Mouse (Mus musculus): ENCODE measurements around the gene Slc24a1. TPM values are rescaled to one million over a fixed set of nuclear protein-coding genes. Genes with fewer than 3 reads are reported as not detected.

Gene Slc24a1
- total RNA-seq, 2 experiments from 2014 or later: 0.12 to 0.16 TPM

Small RNA genes lying within 50 kb of the gene (microRNA-seq; reads per million reads assigned to microRNA genes)
- 0 reads per million in 2 experiments for gene Gm25640

Other genes starting within 250 kb of the Slc24a1 start
- 100 to 1,000 TPM; 241 to 253 TPM for gene Rab11a, start 213.8 kb downstream of the Slc24a1 start, total RNA-seq (2021)
- gene Dennd4a, start 140.3 kb downstream of the Slc24a1 start, total RNA-seq (2021): 10 to 100 TPM; 37.2 to 43.1 TPM
- gene Ints14, start 9.3 kb upstream of the Slc24a1 start, total RNA-seq (2021): 10 to 100 TPM; 21.6 to 23.2 TPM
- 100 to 1,000 TPM; 162 to 176 TPM for gene Hacd3, start 70.1 kb upstream of the Slc24a1 start, total RNA-seq (2021)
- gene Dpp8, start 80.8 kb upstream of the Slc24a1 start, total RNA-seq (2021): 100 to 1,000 TPM; 150 to 161 TPM
- 10 to 100 TPM; 30.5 to 33.1 TPM for gene Igdcc4, start 149.9 kb upstream of the Slc24a1 start, total RNA-seq (2021)
- gene Igdcc3, start 189.6 kb upstream of the Slc24a1 start, total RNA-seq (2021): 1 to 10 TPM; 3.8 to 4.7 TPM
- gene Parp16, start 243.7 kb upstream of the Slc24a1 start, total RNA-seq (2021): 1 to 10 TPM; 3.7 to 4.6 TPM

Measured in layer of hippocampus, postnatal 25 days (tissue).